Mouse (Mus musculus) gastrocnemius, postnatal 10 days (tissue): ENCODE measurements around the gene Prpf40a. TPM values are rescaled to one million over a fixed set of nuclear protein-coding genes. Genes with fewer than 3 reads are reported as not detected.

ENCODE experiments used
- DNase-seq: peaks from one replicate; pipeline ENCODE4 v3.0.0; 2021; ENCODE audit warnings: mixed read lengths
- total RNA-seq, 2 experiments: library from RNA; stranded (reverse); gene quantifications; 2 replicates each; pipeline ENCODE4 v1.2.3; 2021

Gene Prpf40a
- total RNA-seq, 2 experiments from 2014 or later: 49.1 to 52.5 TPM

GRCm38 (mm10) chr2:53106056-53106455 is 85.0 kb downstream of the Prpf40a start:
- no peak for DNase-seq

GRCm38 (mm10) chr2:53105408-53105807 is 85.7 kb downstream of the Prpf40a start:
- DNase-seq: no peak

GRCm38 (mm10) chr2:53102901-53103300 is 88.2 kb downstream of the Prpf40a start:
- DNase-seq: no peak

GRCm38 (mm10) chr2:53101885-53102740 is 89.0 kb downstream of the Prpf40a start:
- no peak for DNase-seq

- DNase-seq: no peak
These were observed 91.0 kb downstream of the Prpf40a start for GRCm38 (mm10) chr2:53100093-53100492.

GRCm38 (mm10) chr2:53095489-53095888 is 95.6 kb downstream of the Prpf40a start:
- no peak for DNase-seq

GRCm38 (mm10) chr2:53095031-53095430 is 96.1 kb downstream of the Prpf40a start:
- DNase-seq: no peak

- no peak for DNase-seq
These were observed 102.3 kb downstream of the Prpf40a start for GRCm38 (mm10) chr2:53088744-53089143.

GRCm38 (mm10) chr2:53085617-53086202 is 105.4 kb downstream of the Prpf40a start:
- DNase-seq: peak; percentile 56

Other genes starting within 250 kb of the Prpf40a start
- gene Arl6ip6, start 442 bp upstream of the Prpf40a start, total RNA-seq: 10 to 100 TPM; 11.5 to 14.6 TPM